Mouse (Mus musculus) ES-Bruce4 (cell line): ENCODE data around the gene Olfr115.

ENCODE experiments used
- CTCF ChIP-seq: IDR thresholded peaks from one replicate; pipeline ENCODE4 v1.8.1; 2011; ENCODE audit warnings: low read depth, low read length
- EP300 ChIP-seq: IDR thresholded peaks from 2 replicates; pipeline ENCODE4 v1.6.1; 2011; ENCODE audit warnings: low read depth, low read length; ENCODE audit not compliant: insufficient read depth
- POLR2A ChIP-seq: IDR thresholded peaks from one replicate; pipeline ENCODE4 v1.8.1; 2011; ENCODE audit warnings: low read length; ENCODE audit not compliant: insufficient read depth

GRCm38 (mm10) chr17:37666688-37667087 is 39.8 kb upstream of the Olfr115 start, which contains the start of gene Olfr118:
- TF ChIP-seq POLR2A (no peak), CTCF (no peak), EP300 (no peak)
